Mouse (Mus musculus) cortical plate, adult 2 months (tissue): ENCODE measurements at regions not wholly inside any gene's neighbourhood (a gene's known extent, or its start where the extent isn't known, plus 50 kb on each side); places are given as distances from the start of the nearest gene placed in this dataset.

Experiments used
- H3K27ac ChIP-seq: fragments of 200-500 bp; 2 replicates; pipeline ENCODE4 v1.5.1; 2012; ENCODE audit warnings: low read length, control low read depth, inconsistent platforms; ENCODE audit not compliant: insufficient read depth
- H3K4me1 ChIP-seq: fragments of 200-500 bp; 2 replicates; pipeline ENCODE4 v1.6.1; 2011; ENCODE audit warnings: low read length; ENCODE audit not compliant: control insufficient read depth, insufficient read depth
- H3K4me3 ChIP-seq: fragments of 200-500 bp; 2 replicates; pipeline ENCODE4 v1.5.1; 2011; ENCODE audit warnings: mild to moderate bottlenecking, low read length, control low read depth; ENCODE audit not compliant: insufficient read depth
- CTCF ChIP-seq: fragments of 200-500 bp; IDR thresholded peaks from 2 replicates; pipeline ENCODE4 v1.5.1; 2011; ENCODE audit warnings: mild to moderate bottlenecking, control low read depth, low read length; ENCODE audit not compliant: insufficient read depth; ENCODE audit errors: extremely low read depth
- POLR2A ChIP-seq: fragments of 200-500 bp; IDR thresholded peaks from 2 replicates; pipeline ENCODE4 v1.6.1; 2011; ENCODE audit warnings: mild to moderate bottlenecking, low read length, control low read depth; ENCODE audit not compliant: insufficient read depth; ENCODE audit errors: extremely low read depth

DNA sequence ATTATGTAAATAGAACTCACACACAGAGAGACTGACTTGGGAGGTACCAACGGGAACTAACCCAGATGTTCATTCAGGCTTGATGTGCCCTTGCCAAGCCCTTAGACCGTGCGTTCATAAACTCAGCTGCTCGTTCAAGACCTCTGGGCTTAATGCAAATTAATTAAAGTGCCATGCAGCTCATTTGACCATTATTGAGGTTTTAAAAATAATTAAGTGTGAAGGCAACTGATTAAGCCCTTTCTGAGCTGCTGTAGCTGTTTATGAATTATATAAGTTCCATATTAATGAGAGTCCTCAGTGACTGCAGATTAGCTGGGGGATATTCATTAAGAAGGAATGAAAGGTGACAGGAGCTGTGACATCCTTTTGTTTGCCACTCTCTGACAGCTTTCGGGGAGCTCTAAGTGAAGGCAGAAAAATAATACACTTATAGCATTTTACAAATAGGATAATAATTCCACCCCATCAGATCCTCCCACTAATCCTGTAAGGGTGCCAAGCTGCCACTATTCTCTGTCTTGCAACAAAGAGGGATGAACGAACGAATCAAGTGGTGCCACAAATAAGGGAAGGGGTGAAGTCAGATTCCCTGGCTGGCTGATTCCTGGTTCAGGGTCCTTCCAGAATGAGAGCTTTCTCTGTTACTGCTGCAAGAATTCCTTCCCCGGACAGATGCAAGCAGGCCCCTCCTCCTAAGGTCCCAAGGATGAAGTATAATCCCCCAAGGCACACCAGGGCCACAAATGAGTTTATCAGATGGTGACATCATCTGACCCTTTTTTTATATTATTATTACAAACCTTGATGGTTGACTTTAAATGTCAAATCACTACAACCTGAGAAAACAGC is 184.7 kb upstream of the Nckap5 start:
- Histone ChIP-seq H3K4me1 (no peaks in the 10 kb centered on the region), H3K4me3 (no peak overlapping the region), H3K27ac (no peak overlapping the region)
- TF ChIP-seq CTCF (no peak), POLR2A (no peak)

DNA sequence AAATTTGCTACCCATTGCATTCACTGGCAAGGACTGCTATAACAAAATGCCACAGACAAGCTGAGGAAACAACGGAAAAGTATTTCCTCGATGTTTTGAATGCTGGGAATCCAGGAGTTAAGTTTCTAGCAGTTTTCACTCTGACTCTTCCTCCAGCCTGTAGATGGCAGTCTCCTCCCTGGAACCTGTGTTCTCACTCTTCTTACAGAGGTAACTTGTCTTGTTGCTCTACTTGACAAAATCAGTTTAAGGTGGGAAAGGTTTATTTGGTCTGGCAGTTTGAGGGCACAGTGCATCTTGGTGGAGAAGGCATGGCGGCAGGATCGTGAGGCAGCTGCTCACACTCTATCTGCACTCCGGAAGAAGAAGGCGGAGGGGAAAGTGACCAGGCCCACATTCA is 181.3 kb upstream of the Nckap5 start:
- no peak overlapping the region for H3K4me3 ChIP-seq

DNA sequence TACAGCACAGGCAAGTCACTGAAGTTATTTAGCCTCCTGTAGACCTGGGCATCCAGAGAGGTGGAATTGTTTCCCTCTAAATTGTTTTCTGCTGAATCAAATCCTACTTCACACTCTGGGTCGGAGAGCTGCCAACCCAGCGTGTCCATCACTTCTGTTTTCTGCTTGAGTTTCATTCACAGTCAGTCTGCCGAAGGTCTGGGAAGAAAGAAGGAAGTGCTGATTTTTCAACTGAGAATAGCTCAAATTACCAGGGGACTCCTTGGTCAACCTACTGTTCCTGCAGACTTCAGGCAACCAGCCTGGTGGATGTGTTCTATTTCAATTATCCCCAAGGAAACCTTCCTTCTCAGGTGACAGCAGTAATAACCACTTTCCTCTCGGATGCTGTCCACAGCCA is 179.1 kb upstream of the Nckap5 start:
- no peak for TF ChIP-seq POLR2A
- TF ChIP-seq CTCF: no peak
- no peak overlapping the region for H3K4me3 ChIP-seq
- no peak overlapping the region for H3K27ac ChIP-seq
- no peaks in the 10 kb centered on the region for H3K4me1 ChIP-seq

More for the DNA sequence above, 181.3 kb upstream of the Nckap5 start:
- Histone ChIP-seq H3K27ac (no peak overlapping the region), H3K4me1 (no peaks in the 10 kb centered on the region)
- peak; percentile 69 for TF ChIP-seq CTCF
- no peak for TF ChIP-seq POLR2A

DNA sequence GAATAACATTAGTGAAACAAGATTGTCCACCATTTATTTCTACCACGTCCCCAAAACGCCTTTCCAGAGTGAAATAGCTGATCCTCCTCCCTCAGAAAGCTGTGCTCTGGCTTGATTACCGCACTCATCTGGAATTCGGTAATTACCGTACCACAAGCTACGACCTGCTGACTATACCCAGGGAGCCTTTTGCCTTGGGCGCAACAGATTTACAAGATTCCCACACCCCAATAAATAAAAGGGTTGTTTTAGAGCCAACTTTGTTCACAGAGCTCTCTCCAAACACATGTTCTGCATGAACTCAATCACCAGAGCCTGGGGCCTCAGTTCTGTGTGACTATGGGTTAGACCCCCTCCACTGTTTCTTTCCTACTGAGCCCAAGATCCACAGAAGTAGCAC is 171.1 kb upstream of the Nckap5 start:
- no peak overlapping the region for H3K27ac ChIP-seq
- no peak overlapping the region for H3K4me3 ChIP-seq
- H3K4me1 ChIP-seq: no peaks in the 10 kb centered on the region
- TF ChIP-seq CTCF (no peak), POLR2A (no peak)

DNA sequence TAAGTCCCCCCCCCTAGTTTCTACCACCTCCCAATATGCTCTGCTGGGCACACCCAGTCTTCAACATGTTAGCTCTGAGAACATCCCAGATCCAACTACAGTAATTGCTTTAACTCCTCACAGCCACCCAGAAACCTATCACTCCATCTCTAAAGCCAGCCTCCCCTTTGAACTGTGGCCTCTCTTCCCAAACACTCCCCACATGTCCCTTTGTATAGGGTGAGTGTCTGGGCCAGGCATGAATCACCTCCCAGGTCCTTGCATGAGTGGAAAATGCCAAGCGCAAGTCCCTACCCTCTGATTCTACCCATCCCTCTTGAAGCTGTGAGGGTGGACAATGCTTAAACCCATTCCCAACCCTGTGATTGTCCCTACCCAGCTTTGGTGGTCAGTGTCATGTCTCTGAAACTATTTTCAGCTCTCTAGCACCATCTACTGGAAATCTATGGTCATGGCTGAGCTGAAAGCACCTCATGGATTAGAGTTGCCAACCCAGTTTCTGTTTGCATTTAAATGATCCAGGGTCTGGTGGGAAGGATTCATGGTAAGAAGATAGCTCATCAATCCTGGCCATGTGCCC is 162.6 kb upstream of the Nckap5 start:
- TF ChIP-seq CTCF: peak; percentile 77
- no peak for TF ChIP-seq POLR2A
- Histone ChIP-seq H3K4me1 (no peaks in the 10 kb centered on the region), H3K4me3 (no peak overlapping the region), H3K27ac (no peak overlapping the region)

DNA sequence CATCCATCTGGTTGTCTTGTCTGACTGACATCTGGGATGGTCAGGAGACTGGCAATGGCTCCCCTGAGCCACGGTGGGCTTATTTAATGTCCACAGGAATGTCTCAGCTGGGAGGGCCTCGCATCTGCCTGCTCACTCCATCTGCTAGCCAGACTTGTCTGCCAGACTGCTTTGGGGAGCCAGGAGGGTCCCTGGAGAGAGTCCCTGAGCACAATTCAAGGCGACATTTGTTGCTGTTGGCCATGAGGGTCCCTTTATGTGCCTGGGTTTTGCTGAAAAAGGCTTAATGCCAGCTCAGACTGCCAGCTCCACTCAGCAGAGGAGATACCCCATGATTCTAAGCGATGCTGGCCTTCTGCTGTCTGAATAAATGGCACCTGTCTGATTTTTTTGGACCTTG is 161.8 kb upstream of the Nckap5 start:
- Histone ChIP-seq H3K27ac (no peak overlapping the region), H3K4me3 (no peak overlapping the region), H3K4me1 (no peaks in the 10 kb centered on the region)
- no peak for TF ChIP-seq CTCF
- no peak for TF ChIP-seq POLR2A

DNA sequence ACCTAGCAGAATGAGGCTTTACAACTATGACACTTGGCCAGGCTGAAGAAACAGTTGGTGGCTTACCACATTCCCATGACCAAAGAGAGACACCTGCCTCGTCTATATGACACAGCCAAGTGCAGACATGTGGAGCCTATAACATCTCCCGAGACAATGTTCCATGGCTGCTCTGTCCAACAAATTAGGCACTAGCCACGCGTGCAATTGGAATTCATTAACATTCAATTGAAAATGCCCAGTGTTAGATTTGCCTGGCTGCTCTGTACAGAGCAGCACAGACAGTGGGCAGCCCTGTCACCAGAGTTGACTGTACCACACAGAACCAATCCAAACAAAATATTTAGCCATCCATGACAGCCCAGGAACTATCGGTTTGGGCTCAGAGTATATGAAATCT is 152.2 kb upstream of the Nckap5 start:
- TF ChIP-seq CTCF: no peak
- TF ChIP-seq POLR2A: no peak
- Histone ChIP-seq H3K4me1 (no peaks in the 10 kb centered on the region), H3K27ac (no peak overlapping the region), H3K4me3 (no peak overlapping the region)

DNA sequence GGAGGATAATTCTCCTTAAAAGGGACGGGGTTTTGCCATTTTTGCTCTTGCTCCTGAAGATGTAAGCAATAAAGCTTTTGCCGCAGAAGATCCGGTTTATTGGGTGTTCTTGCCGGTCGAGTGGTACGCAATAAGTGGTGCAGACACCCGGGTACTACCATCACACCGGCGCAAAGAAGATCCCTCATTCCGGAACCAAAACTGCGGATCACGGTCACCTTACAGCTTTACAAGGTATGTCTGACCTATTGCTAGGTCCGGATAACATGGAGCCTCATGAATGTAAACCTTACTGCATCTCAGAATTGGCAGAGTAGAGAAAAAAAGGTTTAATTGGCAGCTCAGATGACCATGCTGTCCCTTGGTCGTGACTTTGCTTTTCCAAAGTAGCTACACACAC is 149.7 kb upstream of the Nckap5 start:
- H3K4me1 ChIP-seq: no peaks in the 10 kb centered on the region
- H3K4me3 ChIP-seq: no peak overlapping the region
- H3K27ac ChIP-seq: no peak overlapping the region
- TF ChIP-seq POLR2A (no peak), CTCF (no peak)

DNA sequence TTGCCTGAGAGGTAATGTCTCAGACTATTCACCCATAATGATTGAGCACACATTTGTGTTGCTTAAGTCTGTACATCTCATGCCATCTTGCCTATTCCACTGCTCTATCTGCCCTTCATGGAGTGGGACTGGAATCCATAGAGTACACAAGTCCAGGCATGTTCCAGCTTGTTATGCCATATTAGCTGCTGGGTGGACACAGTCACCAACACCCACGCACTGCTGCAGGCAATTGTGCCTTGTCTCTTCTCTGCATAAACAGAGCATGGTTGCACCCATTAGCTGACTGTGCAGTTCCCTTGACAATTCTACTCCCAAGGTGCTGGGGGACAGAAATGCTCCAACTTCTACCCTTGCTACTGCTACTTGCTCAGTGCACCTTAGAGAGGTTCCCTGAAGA is 143.3 kb upstream of the Nckap5 start:
- H3K27ac ChIP-seq: no peak overlapping the region
- TF ChIP-seq CTCF (no peak), POLR2A (no peak)
- H3K4me3 ChIP-seq: no peak overlapping the region
- 0 out of 2 replicates have a peak, but pooled peaks cover 2% of the 10 kb centered on the region for H3K4me1 ChIP-seq

DNA sequence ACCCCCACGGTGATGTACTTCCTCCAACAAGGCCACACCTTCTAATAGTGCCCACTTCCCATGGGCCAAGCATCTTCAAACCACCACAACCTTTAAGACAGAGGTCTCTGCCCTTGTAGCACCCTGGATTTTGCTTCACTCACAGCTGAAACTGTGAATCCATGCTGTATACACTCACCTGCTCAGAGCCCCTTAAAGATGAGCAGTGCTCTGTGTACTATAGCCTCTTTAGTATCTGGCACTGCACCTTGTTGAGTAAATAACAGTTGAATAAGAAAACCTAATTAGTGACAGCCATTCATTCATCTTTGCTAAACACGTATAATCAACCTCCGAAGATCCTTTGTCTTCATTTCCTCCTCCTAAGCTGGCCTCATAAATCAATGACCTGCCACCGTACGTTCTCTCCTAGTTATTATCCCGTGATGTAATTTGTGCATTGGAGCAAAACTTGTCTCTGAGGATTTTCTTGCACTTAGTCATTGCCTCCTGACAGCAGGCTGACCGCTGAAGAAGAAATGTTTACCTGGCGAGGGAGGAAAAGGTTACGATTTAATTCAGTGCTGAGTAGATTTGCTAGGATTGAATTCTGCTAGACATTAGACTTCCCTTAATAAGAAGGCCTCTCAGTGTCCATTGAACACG is 141.3 kb upstream of the Nckap5 start:
- H3K27ac ChIP-seq: no peak overlapping the region
- H3K4me1 ChIP-seq: 0 out of 2 replicates have a peak, but pooled peaks cover 2% of the 10 kb centered on the region
- H3K4me3 ChIP-seq: no peak overlapping the region
- TF ChIP-seq POLR2A: no peak
- no peak for TF ChIP-seq CTCF
